Mouse (Mus musculus) heart, embryonic 11.5 days (tissue): ENCODE results near the gene Coro1c. TPM values are rescaled to one million over a fixed set of nuclear protein-coding genes. Genes with fewer than 3 reads are reported as not detected.
A peak's percentile ranks its signal among the peaks of the same experiment; 100 is the strongest.

Experiments
- ATAC-seq: fragments of 200-750 bp; cut with Nextera tagmentation; replicated peaks from 2 replicates; pipeline ENCODE4 v1.8.0; 2017; ENCODE audit warnings: moderate library complexity; ENCODE audit not compliant: insufficient number of reproducible peaks, low FRiP score, low TSS enrichment
- H3K27ac ChIP-seq: fragments of 300-500 bp; sonication (generic); 2 replicates; pipeline ENCODE4 v1.5.1; 2014; ENCODE audit warnings: mild to moderate bottlenecking, low read depth, low read length
- H3K27me3 ChIP-seq: fragments of 300-500 bp; sonication (generic); 2 replicates; pipeline ENCODE4 v1.6.1; 2014; ENCODE audit warnings: mild to moderate bottlenecking, low read length, mixed read lengths; ENCODE audit not compliant: control insufficient read depth, insufficient read depth
- H3K36me3 ChIP-seq: fragments of 300-500 bp; sonication (generic); 2 replicates; pipeline ENCODE4 v1.6.1; 2014; ENCODE audit warnings: mild to moderate bottlenecking, low read length, moderate library complexity, mixed read lengths; ENCODE audit not compliant: control insufficient read depth, insufficient read depth
- H3K4me1 ChIP-seq: fragments of 300-500 bp; sonication (generic); 2 replicates; pipeline ENCODE4 v1.6.1; 2014; ENCODE audit warnings: low read length; ENCODE audit not compliant: control insufficient read depth, insufficient read depth
- H3K4me2 ChIP-seq: fragments of 300-500 bp; sonication (generic); 2 replicates; pipeline ENCODE4 v1.6.1; 2014; ENCODE audit warnings: mild to moderate bottlenecking, moderate library complexity
- H3K4me3 ChIP-seq: fragments of 300-500 bp; sonication (generic); 2 replicates; pipeline ENCODE4 v1.5.1; 2014; ENCODE audit warnings: low read depth, low read length
- H3K9ac ChIP-seq: fragments of 300-500 bp; sonication (generic); 2 replicates; pipeline ENCODE4 v1.6.1; 2014; ENCODE audit warnings: mild to moderate bottlenecking, low read depth, low read length, moderate library complexity
- H3K9me3 ChIP-seq: fragments of 300-500 bp; sonication (generic); replicated peaks from 2 replicates; pipeline ENCODE4 v1.6.1; 2016; ENCODE audit warnings: low read length; ENCODE audit not compliant: control insufficient read depth
- WGBS: fragments of 180-500 bp; shearing (Covaris S2); extraction: QIAGEN DNeasy Blood & Tissue Kit; methylation state at CpG from one replicate; pipeline ENCODE4 v1.1.7; 2014; ENCODE audit not compliant: insufficient replicate concordance; 5-methylcytosine and 5-hydroxymethylcytosine counted together
- polyA plus RNA-seq: library from polyadenylated mRNA; unstranded; fragments of >200 nt; fragmentation: Nextera tagmentation; extraction: Ambion mirVana; gene quantifications from 2 replicates; pipeline ENCODE4 v1.2.1, GENCODE M21; 2014

The Coro1c gene
- polyA plus RNA-seq, 1 experiment from 2014 or later = 113 TPM

DNA sequence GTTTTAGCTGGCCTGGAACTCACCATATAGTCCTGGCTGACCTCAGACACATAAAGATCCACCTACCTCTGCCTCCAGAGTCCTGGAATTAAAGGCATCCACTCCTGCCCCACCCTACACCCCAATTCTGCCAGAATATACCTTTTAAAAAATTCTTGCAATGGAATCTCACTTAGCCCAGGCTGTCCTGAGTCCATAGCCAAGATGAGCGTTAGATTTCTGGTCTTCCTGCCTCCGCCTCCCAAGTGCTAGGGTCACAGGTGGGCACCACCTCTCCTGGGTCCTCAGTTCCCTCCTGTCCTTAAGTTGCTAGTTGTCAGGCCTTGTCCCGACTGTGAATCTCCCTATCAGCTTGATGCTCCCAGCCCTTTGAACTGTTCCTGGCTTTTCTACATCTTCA is 23.8 kb upstream of the Coro1c start:
- no peaks in the 10 kb centered on the region for H3K27me3 ChIP-seq
- no peak for ATAC-seq
- H3K4me2 ChIP-seq = no peak overlapping the region
- H3K9ac ChIP-seq = no peak overlapping the region
- peaks cover 23% of the 10 kb centered on the region for H3K4me1 ChIP-seq
- peaks cover 3% of the 10 kb centered on the region; the same call in 1 of the 2 replicates for H3K9me3 ChIP-seq
- no peaks in the 10 kb centered on the region for H3K36me3 ChIP-seq
- no peak overlapping the region for H3K27ac ChIP-seq
- no peak overlapping the region for H3K4me3 ChIP-seq
- 77% methylated on average over 3 of the region's 3 CpGs for WGBS

- WGBS = 32% methylated on average over 18 of the region's 18 CpGs
- Histone ChIP-seq H3K27ac (peak overlapping the region; percentile 63), H3K27me3 (no peaks in the 10 kb centered on the region), H3K36me3 (no peaks in the 10 kb centered on the region), H3K9ac (peak overlapping the region; percentile 6; the same call in 1 of the 2 replicates), H3K9me3 (peaks cover 3% of the 10 kb centered on the region; the same call in 1 of the 2 replicates), H3K4me1 (peaks cover 23% of the 10 kb centered on the region), H3K4me2 (peak overlapping the region; percentile 15; the same call in 1 of the 2 replicates), H3K4me3 (no peak overlapping the region)
- no peak for ATAC-seq
These were observed 22.4 kb upstream of the Coro1c start for GRCm38 (mm10) chr5:113930648-113931609.

DNA sequence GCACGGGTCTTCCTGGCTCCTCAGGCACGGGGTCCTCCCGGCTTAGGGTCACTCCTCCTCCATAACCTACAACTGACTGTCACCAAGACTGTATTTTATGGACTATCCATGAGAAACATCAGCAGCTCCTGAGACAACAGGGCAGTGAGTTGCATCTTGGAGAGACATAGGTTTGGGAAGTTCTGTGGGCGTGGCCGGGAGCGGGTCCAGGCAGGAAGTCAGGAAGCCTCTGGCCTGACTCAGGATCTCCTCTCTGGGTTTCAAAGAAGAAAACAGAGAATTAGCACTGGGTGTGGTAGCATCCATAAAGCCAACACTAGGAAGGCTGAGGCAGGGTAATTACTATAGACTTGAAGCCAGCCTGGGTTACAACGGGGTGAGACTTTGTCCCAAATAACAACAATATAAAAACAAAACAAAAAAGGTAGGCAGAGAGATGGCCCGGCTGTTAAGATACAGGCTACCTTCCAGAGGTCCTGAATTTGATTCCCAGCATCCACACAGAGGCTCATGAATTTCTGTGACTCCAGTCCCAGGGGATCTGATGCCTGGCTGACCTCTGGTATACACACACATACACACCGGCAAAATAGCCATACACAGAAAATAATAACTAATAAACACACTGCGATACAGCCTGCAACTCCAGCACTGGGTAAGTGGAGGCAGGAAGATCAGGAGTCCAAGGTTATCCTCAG is 21.5 kb upstream of the Coro1c start:
- Histone ChIP-seq H3K4me2 (peak overlapping the region; percentile 8; the same call in 1 of the 2 replicates), H3K9ac (no peak overlapping the region; the same call in 1 of the 2 replicates), H3K27me3 (no peaks in the 10 kb centered on the region), H3K4me1 (peaks cover 27% of the 10 kb centered on the region), H3K27ac (peak overlapping the region; percentile 63), H3K9me3 (peaks cover 3% of the 10 kb centered on the region; the same call in 1 of the 2 replicates), H3K4me3 (no peak overlapping the region), H3K36me3 (no peaks in the 10 kb centered on the region)
- ATAC-seq = no peak
- 47% methylated on average over 10 of the region's 10 CpGs for WGBS

- no peaks in the 10 kb centered on the region for H3K27me3 ChIP-seq
- no peak for ATAC-seq
- no peak overlapping the region for H3K4me3 ChIP-seq
- peaks cover 3% of the 10 kb centered on the region; the same call in 1 of the 2 replicates for H3K9me3 ChIP-seq
- H3K4me2 ChIP-seq = peak overlapping the region; percentile 8; the same call in 1 of the 2 replicates
- no peak overlapping the region for H3K9ac ChIP-seq
- H3K27ac ChIP-seq = 0 out of 2 replicates have a peak overlapping the region, but pooled peaks have one; percentile 15
- 60% methylated on average over 10 of the region's 10 CpGs for WGBS
- H3K4me1 ChIP-seq = peaks cover 24% of the 10 kb centered on the region
- H3K36me3 ChIP-seq = no peaks in the 10 kb centered on the region
These were observed 21.0 kb upstream of the Coro1c start for GRCm38 (mm10) chr5:113929526-113929925.

DNA sequence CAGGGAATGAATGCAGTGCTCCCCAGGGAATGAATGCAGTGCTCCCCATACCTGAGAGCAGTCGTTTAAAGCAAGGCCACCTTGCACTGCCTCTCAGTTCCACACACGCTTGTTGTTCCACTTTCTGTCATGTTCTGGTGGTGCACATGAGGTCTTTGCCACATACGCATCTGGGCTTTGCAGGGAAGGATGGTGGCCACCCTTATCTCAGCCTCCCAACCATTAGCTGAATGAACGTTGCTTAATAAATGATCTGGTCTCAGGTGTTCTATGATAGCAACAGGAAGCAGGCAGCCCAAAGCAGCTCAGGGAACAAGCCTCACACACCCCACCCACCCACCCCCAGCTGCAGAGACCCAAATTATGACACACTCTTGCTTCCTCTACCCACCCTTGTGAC is 16.1 kb upstream of the Coro1c start:
- WGBS = 77% methylated on average over 4 of the region's 4 CpGs
- ATAC-seq = no peak
- no peaks in the 10 kb centered on the region for H3K27me3 ChIP-seq

DNA sequence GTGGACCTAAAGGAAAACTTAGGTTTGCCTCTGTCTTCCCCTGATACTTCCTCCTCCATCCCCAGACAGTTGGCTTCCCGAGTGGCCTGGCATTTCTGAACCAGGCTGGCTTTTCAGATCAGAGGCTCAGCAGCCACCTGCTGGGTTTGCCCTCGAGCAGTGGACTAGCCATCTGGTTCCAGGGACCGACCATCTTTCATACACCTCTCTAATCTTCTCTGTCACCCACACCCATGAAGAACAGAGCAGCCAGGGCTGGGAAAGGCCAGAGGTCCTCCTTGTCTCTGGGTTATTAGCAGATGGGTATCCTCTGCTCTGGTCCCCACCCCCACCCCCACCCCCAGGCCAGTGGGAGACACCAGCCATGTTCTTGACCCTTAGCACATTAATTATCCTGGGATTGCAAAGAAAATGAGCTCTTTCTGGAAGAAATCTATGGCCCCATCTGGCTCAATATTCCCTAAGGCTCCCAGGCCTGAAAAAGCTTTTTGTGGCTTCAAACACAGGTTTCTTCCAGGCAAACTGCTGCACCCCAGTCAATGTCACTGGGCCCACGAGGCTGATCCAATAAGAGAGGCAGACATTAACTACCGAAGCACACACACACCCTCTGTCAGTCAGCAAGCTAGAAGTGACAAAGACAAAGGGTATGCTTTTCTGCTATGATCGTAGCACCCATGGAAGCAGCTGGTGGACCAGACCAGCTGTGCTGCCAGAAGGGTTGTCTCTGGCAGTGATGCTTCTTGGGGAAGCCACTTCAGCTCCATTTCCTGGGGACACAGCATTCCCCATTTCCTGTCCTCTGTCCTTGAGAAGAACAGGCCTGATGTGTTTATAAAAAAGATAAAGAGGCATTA is 13.0 kb upstream of the Coro1c start:
- H3K27me3 ChIP-seq = no peaks in the 10 kb centered on the region
- peaks cover 18% of the 10 kb centered on the region for H3K4me1 ChIP-seq
- no peaks in the 10 kb centered on the region for H3K9me3 ChIP-seq
- no peaks in the 10 kb centered on the region for H3K36me3 ChIP-seq
- no peak overlapping the region for H3K27ac ChIP-seq
- no peak for ATAC-seq
- H3K4me2 ChIP-seq = no peak overlapping the region
- H3K4me3 ChIP-seq = no peak overlapping the region
- 35% methylated on average over 6 of the region's 6 CpGs for WGBS
- H3K9ac ChIP-seq = no peak overlapping the region

More for the DNA sequence above, 16.1 kb upstream of the Coro1c start:
- Histone ChIP-seq H3K4me2 (no peak overlapping the region), H3K4me3 (no peak overlapping the region), H3K36me3 (no peaks in the 10 kb centered on the region), H3K9ac (no peak overlapping the region), H3K27ac (no peak overlapping the region), H3K9me3 (peaks cover 3% of the 10 kb centered on the region; the same call in 1 of the 2 replicates), H3K4me1 (peaks cover 12% of the 10 kb centered on the region)

DNA sequence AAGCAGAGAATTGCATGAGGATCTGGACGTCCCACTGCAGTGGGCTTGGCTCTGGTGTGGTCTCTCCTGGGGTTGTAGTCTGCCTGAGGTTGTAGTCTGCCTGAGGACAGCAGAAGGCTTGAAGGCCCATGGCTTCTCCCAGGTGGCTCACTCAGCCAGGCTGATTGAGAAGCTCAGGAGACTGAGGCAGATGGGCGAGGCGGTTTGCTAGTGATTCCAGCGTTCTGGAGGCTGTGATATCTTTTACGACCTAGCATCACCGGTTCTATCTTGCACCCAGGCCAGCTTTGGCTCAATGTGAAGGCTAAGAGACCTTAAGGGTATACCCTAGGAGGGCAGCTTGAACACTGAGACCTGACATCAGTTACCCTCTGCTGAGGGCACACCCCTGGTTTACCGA is 10.5 kb upstream of the Coro1c start:
- peak overlapping the region; percentile 62; the same call in 1 of the 2 replicates for H3K27ac ChIP-seq
- H3K4me2 ChIP-seq = no peak overlapping the region
- H3K9ac ChIP-seq = no peak overlapping the region; the same call in 1 of the 2 replicates
- H3K27me3 ChIP-seq = no peaks in the 10 kb centered on the region
- no peaks in the 10 kb centered on the region for H3K36me3 ChIP-seq
- peaks cover 19% of the 10 kb centered on the region for H3K4me1 ChIP-seq
- no peaks in the 10 kb centered on the region for H3K9me3 ChIP-seq
- ATAC-seq = no peak
- H3K4me3 ChIP-seq = no peak overlapping the region
- WGBS = 65% methylated on average over 7 of the region's 7 CpGs

- WGBS = 57% methylated on average over 9 of the region's 9 CpGs
- Histone ChIP-seq H3K27ac (peak overlapping the region; percentile 62), H3K9ac (no peak overlapping the region; the same call in 1 of the 2 replicates), H3K36me3 (no peaks in the 10 kb centered on the region), H3K4me1 (peaks cover 19% of the 10 kb centered on the region), H3K4me3 (no peak overlapping the region), H3K4me2 (no peak overlapping the region), H3K9me3 (no peaks in the 10 kb centered on the region), H3K27me3 (no peaks in the 10 kb centered on the region)
- ATAC-seq = no peak
These were observed 10.1 kb upstream of the Coro1c start for GRCm38 (mm10) chr5:113918654-113919053.
